Mouse (Mus musculus) thymus, postnatal 10 days (tissue): ENCODE results near the gene Crabp1.

ENCODE experiments used
- DNase-seq, 2 experiments: peaks; one replicate each; pipeline ENCODE4 v3.0.0; 2021; ENCODE audit warnings: low spot score in 2 of 2

The Crabp1 gene

GRCm38 (mm10) chr9:54770140-54770780, 5.7 kb downstream of the Crabp1 start:
- DNase-seq: no peak

DNA sequence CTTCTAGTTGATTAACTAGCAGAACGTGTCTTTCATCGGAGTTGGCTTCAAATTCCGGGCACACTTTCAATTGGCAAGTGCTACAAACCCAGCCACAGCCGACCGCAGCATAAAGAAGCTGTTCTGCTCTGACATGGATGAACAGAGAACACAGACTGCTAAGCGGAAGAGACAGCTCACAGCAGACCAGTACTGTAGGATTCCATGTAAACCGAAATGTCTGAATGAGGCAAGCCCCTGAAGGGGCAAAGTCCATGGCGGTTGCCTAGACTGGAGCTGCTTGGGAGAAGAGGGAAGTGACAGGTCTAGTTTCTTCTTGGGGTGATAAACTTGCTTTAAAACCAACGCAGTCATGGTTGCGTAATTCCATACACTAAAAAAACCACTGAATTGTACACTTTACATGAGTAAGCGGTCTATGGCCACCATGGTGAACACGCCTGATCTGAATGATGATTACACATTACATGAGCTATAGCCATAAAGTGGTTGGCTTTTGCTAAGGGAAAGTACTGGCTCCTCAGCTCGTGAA, 12.0 kb downstream of the Crabp1 start:
- DNase-seq: no peak

- DNase-seq: no peak
These were observed 14.7 kb downstream of the Crabp1 start for GRCm38 (mm10) chr9:54779280-54779679.

DNA sequence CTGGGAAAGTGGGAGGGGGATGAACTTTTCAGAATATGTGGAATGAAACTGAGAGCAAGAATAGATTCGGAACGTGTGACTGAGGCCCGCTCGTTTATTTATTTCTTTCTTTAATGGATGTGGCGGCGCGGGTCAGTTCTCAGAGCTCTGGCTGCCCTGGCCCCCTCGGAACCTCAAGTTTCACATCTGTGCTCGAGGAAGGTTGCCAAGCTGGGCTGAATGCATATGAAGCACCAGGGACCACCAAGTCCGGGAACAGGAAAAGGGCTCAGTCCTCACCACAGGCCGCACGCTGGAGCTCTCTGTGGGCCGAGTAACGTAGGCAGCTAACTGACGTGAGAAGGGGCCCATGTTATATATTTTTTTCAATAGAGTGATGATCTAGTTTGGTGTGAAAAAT, 18.0 kb downstream of the Crabp1 start:
- no peak for DNase-seq

- no peak for DNase-seq
These were observed 19.5 kb downstream of the Crabp1 start for GRCm38 (mm10) chr9:54784003-54784402.

- DNase-seq: no peak
These were observed 20.7 kb downstream of the Crabp1 start for GRCm38 (mm10) chr9:54785215-54785614.

DNA sequence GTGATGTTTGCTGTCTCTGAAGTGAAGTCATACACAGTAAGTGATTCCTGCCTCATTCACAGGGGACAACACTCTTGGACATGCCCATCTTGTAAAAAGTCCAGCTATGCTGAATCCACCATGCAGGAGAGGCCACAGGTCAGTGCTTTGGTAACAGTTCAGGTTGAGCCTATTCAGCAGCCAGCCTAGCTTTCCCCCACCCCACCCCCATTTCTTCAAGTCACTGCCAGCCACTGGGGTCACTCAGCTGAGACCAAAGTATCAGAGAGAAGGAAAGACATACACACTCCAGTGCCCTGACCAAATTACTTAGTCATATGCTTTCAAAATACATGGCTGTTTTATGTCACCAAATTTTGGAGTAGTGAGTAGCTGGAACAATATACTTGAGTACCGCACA, 21.5 kb downstream of the Crabp1 start:
- DNase-seq: no peak

DNA sequence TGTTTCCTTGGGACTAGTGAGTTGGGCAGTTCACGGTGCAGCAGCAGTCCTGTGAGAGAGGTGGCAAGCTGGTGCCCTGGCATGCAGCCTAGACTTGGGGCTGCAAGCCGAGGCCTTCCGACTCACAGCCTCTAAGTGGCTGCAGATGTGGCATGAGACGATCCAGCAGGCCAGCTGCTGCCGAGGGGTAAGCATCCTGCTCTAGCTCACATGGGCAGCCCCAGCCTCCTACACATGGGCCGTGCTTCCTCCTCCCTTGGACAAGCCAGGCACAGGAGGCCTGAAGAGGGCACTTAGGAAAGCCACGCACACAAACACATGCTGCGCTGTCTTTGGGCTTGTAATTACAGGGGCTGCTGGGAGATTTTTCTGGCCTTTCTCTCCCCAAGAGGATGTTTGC, 23.2 kb downstream of the Crabp1 start:
- no peak for DNase-seq

DNA sequence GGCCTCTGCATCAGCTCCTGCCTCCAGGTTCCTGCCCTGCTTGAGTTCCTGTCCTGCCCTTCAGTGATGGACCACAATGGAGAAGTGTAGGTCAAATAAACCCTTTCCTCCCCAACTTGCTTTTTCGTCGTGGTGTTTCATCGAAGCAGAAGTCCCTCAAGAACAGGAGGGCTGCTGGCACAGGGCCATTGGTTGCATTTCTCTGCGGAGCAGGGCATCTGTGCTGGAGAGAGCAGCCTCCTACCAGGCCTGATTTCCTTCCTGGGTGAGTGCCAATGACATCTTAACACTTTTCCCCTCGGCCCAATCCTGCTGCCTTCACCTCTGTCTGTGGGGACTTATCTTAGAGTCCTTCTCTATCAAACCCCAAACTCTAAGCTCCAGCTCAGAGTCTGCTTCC, 25.7 kb downstream of the Crabp1 start:
- DNase-seq: no peak

DNA sequence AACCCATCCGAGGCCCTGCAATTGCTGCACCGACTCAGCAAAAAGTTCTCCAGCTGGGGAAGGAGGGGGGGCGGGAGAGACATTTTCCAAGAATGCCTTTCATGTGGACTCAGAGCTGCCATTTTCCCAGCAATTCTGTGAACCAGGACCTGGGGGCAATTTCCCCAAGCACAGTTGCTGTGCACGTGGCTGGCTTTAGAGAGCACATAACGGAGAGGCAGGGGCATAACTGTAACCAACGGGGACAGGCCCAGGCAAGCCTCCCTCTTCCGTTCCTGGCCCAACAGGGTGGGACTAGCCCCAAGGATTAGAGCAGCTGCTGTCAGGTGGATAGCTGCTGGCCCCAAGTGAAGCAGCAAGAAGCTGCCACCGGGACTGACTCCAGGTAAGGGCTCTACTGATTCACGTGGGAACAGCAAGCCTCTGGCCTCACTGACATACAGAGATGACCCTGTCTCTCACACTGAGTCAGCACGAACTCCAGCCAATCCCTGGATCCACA, 37.0 kb downstream of the Crabp1 start:
- DNase-seq: no peak

DNA sequence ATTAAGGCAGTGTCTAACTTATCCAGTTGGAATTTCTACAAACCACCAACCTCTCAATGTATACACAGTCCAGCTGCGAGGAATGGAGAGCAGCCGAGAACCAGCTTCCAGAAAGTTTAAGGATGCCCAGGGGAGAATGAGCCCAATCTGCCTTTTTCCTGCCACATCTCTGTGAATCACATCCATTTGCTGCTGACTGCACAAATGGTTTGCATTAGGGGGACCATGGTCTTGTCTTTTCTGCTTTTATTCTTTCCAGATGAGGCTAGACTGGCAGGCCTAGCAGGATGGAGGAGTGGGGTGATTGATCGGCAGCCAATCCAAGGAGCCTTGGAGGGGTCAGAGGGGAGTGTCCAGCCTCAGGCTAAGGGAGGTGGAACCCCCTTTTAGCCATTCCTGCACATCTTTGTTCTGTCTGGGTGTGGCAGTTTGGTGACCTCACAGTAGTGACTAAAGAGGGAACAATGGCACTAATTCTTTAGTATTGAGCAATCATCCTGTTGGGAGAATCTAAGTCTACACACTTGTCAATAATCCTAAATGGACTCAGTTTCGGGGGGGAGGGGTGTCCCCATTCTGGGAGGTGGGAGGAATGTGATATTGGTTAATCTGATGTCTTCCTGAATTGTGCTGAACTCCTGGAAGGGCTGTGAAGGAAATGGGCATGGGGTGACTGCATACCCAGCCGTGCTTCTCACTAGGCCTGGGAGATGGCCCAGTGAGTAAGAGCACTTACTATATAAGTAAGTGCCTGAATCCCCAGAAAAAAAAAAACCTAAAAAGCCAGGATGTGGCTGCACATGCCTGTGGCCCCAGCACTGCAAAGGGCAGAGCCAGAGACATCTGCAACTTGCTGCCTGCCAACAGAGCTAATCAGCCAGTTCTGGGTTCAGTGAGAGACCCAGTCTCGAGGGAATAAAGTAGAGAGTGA, 38.5 kb downstream of the Crabp1 start:
- no peak for DNase-seq

DNA sequence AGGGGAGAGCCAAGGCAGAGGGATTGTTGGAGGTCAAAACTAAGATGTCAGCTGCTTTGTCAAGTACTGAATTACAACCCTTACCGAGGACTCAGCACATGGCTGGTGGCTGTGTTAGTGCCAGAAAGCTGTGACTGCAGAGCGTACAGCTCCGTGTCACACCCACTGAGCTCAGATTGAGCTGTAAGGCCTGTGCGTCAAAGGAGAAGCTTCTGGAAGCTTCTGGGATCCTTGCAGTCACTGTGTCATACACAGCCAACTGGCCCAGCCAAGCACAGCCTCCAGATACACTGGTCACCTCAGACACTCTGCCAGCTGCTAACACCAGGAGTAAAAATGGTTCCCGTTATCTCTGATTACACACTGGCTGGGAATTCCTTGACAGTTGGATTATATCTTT, 39.8 kb downstream of the Crabp1 start:
- DNase-seq: no peak

GRCm38 (mm10) chr9:54807761-54808160, 43.2 kb downstream of the Crabp1 start:
- DNase-seq: no peak

GRCm38 (mm10) chr9:54809953-54810352, 45.4 kb downstream of the Crabp1 start:
- DNase-seq: no peak

GRCm38 (mm10) chr9:54816508-54817201, 52.1 kb downstream of the Crabp1 start:
- DNase-seq: no peak

- peak in 1 of 2 experiments; percentile 51 for DNase-seq
These were observed 57.0 kb downstream of the Crabp1 start for GRCm38 (mm10) chr9:54821442-54822100.
